Mouse (Mus musculus) urinary bladder, adult 18-20 months (tissue): Measurements from ENCODE around the gene Metrn.

Source experiments
- DNase-seq, 2 experiments: peaks; one replicate each; pipeline ENCODE4 v3.0.0; 2022; ENCODE audit warnings: low spot score in 2 of 2, mixed read lengths in 2 of 2

Gene Metrn

DNA sequence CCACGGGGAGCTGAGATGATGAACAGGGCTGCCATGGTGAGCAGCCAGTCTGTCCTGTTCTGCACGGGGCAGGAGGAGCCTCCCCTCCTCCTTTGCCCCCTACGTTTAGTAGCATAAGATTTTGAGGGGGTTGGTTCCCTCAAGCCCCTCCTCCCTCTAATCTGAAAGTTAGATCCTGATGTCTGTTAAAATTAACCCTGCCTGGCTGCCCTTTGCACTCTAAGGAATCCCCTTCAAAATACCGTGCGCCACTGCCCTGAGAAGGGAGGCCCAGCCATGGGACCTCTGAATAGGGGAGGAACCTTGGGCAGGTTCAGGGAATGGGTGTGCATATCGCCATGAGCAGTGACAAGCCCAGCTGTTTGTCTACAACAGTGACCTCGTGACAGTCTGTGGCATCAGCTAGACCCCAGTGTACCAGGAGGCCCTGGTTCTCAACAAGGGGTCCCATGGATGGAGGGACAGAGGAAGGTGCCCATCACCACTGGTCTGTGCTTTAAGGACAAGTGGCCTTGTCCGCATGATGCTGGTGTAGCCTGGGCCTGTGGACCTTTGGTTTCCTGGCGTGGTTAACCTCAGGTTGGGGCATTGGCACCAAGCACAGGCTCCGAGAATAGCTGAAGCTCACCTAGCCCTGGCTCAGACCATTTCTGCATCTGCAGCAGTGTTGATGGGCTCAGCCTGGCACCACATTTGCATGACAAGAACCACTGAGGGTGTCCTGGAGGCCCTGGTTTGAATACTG lies 21.4 kb downstream of the Metrn start:
- no peak for DNase-seq

DNA sequence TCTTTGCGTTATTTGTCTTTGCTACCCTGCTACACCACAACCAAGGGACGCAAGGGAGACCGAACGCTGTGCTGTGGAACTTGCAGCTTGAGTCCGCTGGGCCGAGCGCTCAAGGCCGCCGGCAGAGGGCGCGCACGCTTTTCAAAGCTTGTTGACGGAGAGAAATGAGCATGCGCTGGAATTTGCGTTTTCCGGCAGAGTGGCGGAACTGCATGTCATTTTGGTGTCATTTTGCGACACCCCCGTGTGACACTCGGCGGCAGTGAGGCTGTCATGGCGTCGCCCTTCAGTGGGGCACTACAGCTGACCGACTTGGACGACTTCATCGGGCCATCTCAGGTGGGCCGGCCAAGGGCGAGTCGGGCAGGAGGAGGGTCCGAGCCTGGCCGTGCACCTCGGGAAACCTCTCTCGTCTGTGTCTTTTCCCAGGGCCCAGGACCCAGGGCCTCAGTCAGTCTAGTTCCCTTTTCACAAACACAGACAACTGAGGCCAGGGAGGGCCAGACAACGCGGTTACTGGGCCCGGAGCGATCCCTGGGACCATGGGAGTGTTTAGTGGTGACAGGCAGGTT lies 23.3 kb downstream of the Metrn start, which contains the start of gene Narfl:
TSS of gene Narfl (plus strand) at position 228 of the 572 bp plus-strand sequence.
- DNase-seq: peak; percentile 94 to 95

GRCm38 (mm10) chr17:25769331-25769730 lies 27.6 kb downstream of the Metrn start:
- DNase-seq: no peak

DNA sequence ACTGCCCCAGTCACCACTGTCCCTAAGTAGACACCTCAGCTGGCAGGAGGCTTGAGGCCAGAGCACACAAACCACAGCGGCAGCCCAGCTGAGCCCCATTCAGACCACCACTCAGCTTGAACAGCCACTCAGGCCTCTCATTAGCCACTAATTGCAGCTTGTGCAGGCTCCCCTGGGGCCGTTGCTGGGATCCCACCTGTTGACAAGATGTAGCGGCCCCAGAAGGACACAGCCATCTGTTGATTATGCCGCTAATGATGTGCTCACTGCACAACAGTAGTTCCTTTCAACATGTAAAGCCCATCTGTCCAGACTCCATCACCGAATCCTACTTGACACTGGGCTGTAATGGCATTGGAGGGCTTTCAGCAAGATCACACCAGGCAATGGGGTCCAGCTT lies 31.1 kb downstream of the Metrn start:
- DNase-seq: no peak

DNA sequence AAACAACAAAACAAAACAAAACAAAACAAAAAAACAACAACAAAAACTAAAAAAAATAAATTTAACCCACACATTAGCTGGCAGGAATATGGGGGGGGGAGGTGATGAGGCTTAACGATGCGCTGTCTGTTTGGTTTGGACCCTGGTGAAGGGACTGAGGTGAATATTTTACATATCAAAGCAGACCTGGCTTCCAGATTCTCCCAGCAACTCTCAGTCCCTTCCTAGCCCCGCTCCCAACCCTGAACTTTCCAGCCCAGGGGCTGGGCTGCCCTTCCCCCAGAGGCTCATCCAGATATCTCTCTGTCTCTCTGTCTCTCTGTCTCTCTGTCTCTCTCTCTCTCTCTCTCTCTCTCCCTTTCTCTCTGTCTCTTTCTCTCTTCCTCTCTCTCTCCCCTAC lies 34.3 kb downstream of the Metrn start:
- DNase-seq: no peak

DNA sequence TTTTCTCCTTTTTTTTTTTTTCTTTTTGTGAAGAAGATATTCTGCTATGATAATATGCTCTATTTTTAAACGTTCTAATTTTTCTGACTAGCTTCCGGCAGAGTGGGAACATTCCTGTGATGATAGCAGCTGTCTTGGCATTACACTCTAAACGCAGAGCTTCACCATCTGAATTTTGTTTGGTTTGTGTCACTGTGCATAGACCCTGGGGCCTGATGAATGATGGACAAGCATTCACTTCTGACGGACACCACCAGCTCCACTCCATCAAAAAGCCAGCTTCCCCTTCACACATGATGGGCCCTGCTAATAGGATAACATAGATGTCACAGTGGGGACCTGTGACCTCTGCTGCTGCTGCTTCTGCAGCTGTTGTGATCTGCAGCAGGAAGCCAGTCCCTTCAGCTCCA lies 35.4 kb downstream of the Metrn start:
- no peak for DNase-seq

DNA sequence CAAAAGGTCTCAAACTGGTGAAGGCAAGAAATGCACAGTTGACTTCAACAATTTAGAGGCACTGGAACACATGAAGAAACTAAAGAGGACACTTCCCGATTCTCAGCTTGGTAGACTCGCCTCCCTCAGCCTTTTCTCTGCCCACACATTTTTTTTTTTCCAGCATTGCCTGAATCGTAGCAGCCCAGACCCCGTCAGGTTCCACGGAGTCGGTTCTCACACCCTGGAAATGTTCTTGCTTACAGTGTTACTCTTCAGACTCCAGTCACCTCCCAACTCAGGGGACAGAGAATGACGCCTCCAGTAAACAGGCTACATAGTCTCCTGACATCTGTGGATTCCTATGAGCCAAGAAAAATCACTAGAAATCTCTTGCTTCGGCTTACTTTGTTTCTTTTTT lies 36.8 kb downstream of the Metrn start:
- DNase-seq: no peak

DNA sequence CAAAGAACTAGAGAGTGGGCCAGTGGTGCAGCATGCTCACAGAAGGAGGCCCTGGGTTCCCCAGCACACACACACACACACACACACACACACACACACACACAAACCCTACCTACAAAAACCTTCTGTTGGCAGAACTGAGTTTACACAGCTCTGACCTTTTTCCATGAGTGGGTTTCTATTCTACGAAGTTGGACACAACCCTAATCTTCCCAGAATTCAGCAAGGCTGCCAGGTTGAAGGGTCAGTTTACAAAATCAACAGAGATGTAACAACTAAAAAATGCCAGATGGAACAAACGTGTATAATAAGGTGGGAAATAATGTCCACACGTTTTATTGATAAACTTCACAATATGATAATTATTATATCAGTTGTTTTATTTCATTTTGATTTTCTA lies 39.2 kb downstream of the Metrn start:
- DNase-seq: no peak

DNA sequence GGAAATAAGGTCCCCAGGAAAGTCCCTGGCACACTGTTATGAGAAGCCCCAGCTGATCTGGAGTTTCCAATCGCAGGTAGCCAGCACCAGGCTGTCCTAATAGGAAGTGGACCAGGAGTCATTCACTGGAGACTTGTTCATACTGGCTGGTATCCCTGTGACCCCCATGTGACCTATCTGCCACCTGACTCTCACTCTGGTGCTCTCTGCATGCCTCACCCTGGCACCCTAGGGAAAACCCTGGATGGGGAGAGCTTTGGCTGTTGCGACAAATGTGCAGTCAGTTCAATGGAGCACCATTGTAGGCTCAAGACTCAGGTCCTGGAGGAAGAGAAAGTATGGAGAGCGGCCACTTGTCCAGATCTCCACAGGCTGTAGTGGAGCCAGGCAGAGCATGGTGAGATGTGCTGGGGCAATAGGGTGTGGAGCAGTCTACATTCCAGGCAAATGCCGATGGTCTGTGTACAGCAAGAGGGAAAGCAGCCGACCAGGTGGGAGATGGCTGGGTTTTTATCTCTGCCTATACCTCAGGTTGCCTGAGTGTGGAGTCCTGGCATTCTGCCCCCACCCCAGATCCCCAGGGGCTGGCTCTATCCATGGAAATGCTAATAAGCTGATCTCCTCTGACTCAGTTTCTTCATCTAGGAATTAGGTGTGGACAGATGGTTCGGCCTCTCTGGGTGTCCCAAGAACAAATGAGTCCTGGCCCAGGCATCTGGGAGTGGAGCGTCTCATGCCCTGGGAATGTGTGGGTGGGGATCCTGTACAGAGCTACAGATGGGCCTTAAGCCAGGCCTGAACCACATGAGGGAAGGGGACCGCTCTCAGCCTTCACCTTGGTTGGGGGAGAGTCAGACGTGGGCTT lies 40.3 kb downstream of the Metrn start:
- DNase-seq: peak in 1 of 2 experiments; percentile 22

- no peak for DNase-seq
These were observed 41.1 kb downstream of the Metrn start for GRCm38 (mm10) chr17:25755627-25756377.

- no peak for DNase-seq
These were observed 41.9 kb downstream of the Metrn start for GRCm38 (mm10) chr17:25755086-25755485.

DNA sequence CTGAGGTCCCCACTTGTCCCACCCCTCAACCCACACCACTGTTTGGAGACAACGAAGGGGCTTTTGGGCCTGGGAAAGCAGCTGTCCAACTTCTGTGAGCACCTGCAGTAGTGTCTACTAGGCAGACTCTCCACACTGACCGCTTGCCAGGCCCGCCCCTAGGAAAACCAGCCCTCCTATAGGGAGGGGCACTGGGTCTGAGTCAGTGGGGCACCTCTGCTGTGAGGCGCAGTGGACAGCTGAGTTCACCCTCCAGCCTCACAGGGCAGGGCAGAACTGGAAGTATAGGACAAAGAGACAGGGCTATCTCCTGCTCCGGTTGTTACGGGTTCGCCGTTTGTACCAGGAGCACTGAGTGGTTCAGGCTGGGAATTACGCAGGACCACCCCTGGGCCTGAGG lies 42.7 kb downstream of the Metrn start, which contains the start of gene Msln:
TSS of gene Msln (minus strand) at position 138 of the 400 bp plus-strand sequence.
- no peak for DNase-seq

DNA sequence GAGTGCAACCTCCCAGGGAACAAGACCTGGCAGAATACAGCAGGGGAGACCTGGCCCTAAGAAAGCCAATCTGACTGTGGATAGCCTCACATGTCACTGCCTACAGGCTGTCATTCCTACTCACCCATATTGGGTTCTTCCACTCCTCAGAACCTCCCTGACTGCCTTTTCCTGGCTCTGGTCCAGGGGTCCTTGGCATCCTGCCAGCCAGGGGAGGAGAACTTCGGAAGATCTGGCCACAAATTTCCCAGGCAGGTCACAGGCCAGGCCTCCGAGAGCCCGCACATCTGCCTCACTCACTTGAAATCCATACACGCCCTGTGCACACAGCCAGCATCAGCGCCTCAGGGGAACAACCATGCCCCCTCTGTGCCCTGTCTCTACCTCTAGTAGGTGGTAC lies 45.5 kb downstream of the Metrn start:
- DNase-seq: no peak

DNA sequence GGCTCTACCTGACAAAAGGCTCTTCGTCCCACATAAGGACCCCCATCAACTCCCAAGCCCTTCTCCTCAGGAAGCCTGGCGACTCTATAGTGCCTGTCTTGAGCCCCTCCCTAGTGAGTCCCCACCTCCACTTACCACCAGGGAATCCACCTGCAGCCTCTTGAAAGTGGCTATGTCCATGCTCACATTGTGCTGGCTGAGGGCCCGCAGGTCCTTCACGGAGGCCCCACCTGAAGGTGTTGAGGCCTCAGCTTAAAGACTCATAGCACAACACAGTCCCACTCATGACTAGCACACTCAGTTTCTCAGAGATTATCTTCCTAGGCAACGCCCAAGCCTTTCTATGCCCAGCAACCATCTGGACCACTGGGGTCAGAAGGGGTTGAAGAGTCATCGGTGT lies 47.6 kb downstream of the Metrn start:
- no peak for DNase-seq

- DNase-seq: no peak
These were observed 48.7 kb downstream of the Metrn start for GRCm38 (mm10) chr17:25748238-25748637.

DNA sequence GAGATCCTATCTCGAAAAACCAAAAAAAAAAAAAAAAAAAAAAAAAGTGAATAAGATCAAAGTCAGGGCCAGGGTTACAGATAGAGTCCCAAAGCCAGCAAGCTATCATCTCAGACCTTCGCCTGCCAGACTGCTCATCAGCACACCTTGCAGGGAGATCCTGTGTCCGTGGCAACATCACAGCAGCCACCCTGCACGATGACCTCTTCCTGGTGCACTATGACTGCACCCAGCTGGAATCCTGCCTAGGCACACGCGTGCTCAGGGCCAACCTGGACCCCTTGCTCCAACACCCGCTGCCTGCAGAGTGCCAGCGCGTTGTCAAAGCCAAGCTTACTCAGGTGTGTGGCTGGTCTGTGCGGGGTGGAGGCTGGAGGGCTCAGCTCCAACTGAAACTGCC lies 52.6 kb downstream of the Metrn start:
- DNase-seq: no peak

DNA sequence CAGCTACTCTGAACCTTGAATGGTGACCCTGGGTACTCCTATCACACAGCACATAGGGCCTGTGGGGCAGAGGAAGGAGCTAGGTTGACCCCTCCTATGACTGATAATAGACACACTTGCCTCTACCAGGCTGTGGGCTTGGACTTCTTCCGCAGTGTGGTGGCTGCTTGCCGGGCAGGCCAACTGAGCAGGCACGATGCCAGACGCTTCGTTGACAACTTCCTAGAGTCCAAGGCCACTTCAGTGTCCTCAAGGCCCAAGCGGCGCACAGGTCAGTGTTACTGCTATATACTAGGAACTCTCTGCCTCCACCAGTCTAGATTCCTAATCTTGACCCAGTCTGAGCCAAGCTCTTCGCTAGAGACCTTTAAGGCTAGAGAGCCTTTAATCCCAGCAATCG lies 53.1 kb downstream of the Metrn start:
- DNase-seq: no peak
